Mouse (Mus musculus): ENCODE data around the gene Ywhae.
A peak's percentile ranks its signal among the peaks of the same experiment; 100 is the strongest.
"Not testable (repeated sequence)": the region's sequence is repeated elsewhere in the genome, so short reads cannot be mapped to it uniquely, and the experiment has no call there.

The Ywhae gene

DNA sequence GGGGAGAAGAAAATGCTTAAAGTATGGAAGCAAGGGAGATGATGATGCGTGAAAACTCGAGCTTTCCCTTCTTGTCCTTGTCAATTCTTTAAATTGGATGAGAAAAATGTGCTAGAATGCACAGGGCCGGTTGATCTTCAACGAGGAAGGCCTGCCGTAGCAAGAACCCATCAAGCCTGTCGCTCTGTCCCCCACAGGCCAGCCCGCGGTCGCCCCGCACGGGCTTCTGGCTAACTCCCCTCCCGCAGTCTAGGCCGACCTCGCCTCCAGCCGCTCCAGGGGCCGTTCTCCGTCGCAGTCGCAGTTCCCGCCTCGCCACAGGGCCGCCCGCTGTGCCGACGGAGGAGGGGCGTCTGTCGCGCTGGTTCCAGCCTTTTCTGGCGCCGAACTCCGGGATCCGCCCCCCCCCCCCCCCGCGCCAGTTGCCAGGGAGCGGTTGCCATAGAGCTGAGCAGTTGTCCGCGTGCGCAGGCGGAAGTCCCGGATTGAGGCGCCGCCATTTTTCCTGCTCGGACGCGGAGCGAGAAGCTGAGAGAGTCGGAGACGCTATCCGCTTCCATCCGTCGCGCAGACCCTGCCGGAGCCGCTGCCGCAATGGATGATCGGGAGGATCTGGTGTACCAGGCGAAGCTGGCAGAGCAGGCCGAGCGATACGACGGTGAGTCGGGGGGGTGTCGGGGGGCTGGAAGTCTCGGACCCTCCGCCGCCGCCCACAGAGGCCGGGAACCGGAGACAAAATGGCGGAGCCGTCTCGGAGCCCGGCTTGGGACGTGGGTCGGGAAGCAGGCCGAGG lies at the start of gene Ywhae:
Ywhae (plus strand) TSS at position 436 of the 793 bp plus-strand sequence.
- peak; percentile 76 to 92 for DNase-seq (ENCODE audit: low spot score in 2 of 2)

GRCm38 (mm10) chr11:75684462-75684861 lies 48.2 kb upstream of the Ywhae start:
- DNase-seq (ENCODE audit: low spot score in 2 of 2), result no peak

DNA sequence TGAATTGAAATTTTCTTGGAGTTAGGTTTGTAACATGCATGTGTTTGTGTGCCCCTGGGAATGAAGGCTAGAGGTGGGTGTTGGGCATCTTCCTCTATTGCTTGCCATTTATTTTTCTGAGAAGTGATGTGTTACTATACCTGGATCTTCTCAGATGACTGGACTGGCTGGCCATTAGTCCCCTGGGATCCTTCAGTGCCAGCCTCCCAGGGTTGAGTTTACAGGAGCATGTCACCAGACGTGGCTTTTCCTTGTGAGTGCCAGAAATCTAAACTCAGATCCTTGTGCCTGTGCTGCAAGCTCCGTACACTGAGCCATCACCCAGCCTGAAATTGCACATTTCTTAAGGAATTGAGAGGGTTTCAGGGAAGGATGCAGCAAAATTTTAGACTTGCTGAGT lies 47.7 kb upstream of the Ywhae start:
- DNase-seq (ENCODE audit: low spot score in 2 of 2), result no peak

DNA sequence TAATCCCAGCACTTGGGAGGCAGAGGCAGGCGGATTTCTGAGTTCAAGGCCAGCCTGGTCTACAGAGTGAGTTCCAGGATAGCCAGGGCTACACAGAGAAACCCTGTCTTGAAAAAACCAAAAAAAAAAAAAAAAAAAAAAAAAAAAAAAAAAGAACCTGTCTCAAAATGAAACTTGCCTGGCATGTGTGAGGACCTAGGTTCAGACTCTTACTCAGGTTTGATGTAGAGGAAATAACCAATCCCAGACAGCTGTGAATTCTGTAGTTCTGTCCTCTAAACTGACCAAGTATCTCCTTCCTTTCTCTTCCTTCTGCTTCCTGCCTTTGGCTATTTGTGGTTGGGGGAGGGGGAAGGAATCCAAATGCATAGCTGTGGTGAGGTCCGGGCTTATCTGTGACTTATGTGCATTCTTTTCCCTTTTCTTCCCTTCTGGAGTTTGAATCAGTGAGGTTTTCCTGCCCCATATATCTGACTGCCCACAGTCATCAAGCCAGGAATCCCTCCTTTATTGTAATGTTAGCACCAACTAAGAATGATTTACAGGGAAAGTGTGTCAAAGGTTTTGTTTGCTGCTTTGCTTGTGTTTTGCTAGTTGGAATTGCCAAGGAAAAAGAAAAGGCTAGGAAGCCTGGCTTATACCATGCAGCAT lies 45.2 kb upstream of the Ywhae start:
- DNase-seq (ENCODE audit: low spot score in 2 of 2), result no peak

DNA sequence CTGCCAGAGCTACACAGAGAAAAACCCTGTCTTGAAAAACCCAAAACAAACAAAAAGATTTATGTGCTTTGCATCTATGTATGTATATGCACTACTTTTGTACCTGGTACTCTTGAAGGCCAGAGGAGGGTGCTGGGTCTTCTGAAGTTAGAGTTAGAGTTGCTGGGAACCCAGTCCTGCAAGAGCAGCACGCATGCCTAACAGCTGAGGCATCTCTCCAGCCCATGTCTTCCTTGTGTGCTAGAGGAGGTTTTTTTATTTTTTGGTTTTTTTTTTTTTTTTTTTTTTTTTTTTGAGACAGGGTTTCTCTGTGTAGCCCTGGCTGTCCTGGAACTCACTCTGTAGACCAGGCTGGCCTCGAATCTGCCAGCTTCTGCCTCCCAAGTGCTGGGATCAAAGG lies 44.5 kb upstream of the Ywhae start:
- no peak for DNase-seq (ENCODE audit: low spot score in 2 of 2)

GRCm38 (mm10) chr11:75689977-75690376 lies 42.7 kb upstream of the Ywhae start:
- no peak for DNase-seq (ENCODE audit: low spot score in 2 of 2)

DNA sequence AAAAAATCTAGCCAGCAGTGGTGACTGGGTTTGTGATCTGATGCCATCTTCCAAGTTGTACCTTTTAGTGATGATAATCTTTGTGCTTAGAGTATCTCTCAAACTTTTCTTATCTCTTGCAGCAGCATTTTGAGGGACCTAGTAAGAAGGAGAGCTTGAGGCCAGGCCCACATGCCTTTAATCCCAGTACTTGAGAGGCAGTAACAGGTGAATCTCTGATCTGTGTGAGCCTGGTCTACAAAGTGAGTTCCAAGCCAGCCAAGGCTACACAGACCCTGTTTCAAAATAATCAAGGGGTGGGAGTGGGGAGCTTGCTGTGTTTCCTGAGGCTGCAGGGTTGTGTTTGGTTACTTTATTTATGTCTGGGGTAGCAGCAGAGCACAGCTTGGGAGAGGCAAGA lies 41.6 kb upstream of the Ywhae start:
- no peak for DNase-seq (ENCODE audit: low spot score in 2 of 2)

DNA sequence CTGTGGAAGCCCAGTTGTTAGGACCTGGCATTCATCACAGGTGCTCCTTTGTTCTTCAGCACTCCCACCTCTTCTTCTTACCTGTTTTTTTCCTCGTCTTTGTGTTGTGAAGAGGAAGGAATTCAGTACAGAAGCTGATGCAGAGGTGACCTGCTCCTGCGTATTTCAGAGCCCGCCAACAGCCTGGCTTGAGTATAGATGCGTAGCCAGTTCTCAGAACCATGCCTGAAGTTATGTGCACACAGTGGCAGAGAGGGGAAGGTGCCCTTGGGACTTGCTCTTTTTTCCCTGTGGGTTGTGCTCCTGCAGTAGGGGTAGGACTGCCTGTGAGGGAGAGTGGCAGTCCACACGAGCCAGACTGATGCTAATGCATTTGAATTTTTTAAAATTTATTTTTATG lies 39.1 kb upstream of the Ywhae start:
- no peak for DNase-seq (ENCODE audit: low spot score in 2 of 2)

GRCm38 (mm10) chr11:75697464-75697863 lies 35.2 kb upstream of the Ywhae start:
- DNase-seq (ENCODE audit: low spot score in 2 of 2), result not testable (repeated sequence)

GRCm38 (mm10) chr11:75700557-75700956 lies 32.1 kb upstream of the Ywhae start:
- no peak for DNase-seq (ENCODE audit: low spot score in 2 of 2)

GRCm38 (mm10) chr11:75702761-75703160 lies 29.9 kb upstream of the Ywhae start:
- no peak for DNase-seq (ENCODE audit: low spot score in 2 of 2)

GRCm38 (mm10) chr11:75703748-75704147 lies 28.9 kb upstream of the Ywhae start:
- DNase-seq (ENCODE audit: low spot score in 2 of 2), result no peak

- DNase-seq (ENCODE audit: low spot score in 2 of 2), result no peak
Measured at GRCm38 (mm10) chr11:75713949-75714348, 18.7 kb upstream of the Ywhae start.

DNA sequence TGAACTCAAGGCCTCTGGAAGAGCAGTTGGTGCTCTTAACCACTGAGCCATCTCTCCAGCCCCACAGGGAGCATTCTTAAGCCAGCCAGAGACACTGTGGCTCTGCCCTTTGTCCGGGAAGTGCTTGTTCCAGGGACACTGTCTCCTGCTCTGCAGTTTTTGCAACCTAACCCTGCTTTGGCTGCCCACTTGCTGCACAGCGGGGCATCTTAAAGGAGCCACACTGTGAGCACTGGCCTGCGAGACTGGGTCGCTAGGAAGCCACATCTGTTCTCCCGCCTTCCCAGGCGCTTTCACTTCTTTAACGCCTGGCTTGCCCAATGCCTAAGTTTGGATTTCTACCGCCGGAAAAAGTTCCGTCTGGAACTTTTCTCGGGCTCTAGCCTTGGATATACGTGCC lies 17.1 kb upstream of the Ywhae start:
- DNase-seq (ENCODE audit: low spot score in 2 of 2), result no peak

- no peak for DNase-seq (ENCODE audit: low spot score in 2 of 2)
Measured at GRCm38 (mm10) chr11:75716661-75717325, 15.9 kb upstream of the Ywhae start.

- no peak for DNase-seq (ENCODE audit: low spot score in 2 of 2)
Measured at GRCm38 (mm10) chr11:75722339-75722738, 10.3 kb upstream of the Ywhae start.

DNA sequence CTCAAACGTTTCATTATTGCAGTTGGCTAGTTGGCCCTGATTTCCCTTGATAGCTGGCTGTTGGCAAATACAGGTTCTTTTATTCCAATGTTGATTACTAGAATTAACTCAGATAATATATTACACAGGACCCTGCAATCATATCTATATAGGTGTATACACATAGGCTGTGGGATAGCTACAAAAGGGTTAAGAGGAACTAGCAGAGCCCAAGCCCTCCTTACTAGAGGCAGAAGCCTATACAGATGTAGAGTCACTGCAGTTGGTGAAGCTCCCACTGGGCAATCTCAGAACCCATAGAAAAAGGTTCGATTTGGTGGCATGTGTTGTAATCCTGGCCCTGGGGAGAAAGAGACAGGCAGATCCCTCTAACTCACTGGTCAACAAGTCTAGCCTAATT lies 5.5 kb upstream of the Ywhae start:
- DNase-seq (ENCODE audit: low spot score in 2 of 2), result no peak

DNA sequence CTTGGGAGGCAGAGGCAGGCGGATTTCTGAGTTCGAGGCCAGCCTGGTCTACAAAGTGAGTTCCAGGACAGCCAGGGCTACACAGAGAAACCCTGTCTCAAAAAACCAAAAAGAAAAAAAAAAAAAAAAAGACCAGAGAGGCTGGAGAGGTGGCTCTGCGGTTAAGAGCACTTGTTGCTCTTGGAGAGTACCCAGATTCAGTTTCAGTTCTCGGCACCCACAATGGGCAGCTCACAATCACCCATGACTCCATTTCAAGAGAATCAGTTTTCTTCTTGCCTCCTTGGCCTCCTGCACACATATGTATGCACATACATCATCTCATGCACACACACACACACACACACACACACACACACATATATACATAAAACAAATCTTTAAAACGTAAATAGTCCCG lies 5.0 kb upstream of the Ywhae start:
- DNase-seq (ENCODE audit: low spot score in 2 of 2), result not testable (repeated sequence)

GRCm38 (mm10) chr11:75733227-75733940 lies 715 bp downstream of the Ywhae start:
- peak; percentile 35 to 75 for DNase-seq (ENCODE audit: low spot score in 2 of 2)

GRCm38 (mm10) chr11:75735462-75736252 lies 3.0 kb downstream of the Ywhae start:
- DNase-seq (ENCODE audit: low spot score in 2 of 2), result no peak

DNA sequence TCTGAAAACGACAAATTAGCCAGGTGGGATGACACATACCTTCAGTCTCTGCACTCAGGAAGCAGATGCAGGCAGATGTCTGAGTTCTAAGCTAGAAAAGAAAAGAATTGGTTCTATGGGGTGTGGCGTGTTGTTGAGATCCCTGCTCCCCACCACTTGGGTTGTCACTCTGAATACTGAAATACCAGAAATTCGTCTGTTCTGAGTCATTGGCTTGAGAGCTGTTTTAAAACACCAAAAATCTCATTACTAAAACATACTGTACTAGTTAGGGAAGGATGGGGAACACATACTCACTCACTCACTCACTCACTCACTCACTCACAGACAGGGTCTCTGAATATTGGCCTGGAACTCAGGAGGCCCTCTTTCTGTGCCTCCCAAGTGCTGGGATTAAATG lies 4.3 kb downstream of the Ywhae start:
- no peak for DNase-seq (ENCODE audit: low spot score in 2 of 2)
